Mouse (Mus musculus) activated CD4-positive, CD25-positive, alpha-beta regulatory T cell, adult 9 weeks (primary cell): ENCODE data around the gene Olfr622. TPM values are rescaled to one million over a fixed set of nuclear protein-coding genes. Genes with fewer than 3 reads are reported as not detected.

Source experiments
- polyA plus RNA-seq: library from polyadenylated mRNA; unstranded; fragments of 100-300 nt; shearing (Covaris generic); gene quantifications from one replicate; pipeline ENCODE4 v1.2.1, GENCODE M21; 2017

The Olfr622 gene
- polyA plus RNA-seq = not detected

DNA sequence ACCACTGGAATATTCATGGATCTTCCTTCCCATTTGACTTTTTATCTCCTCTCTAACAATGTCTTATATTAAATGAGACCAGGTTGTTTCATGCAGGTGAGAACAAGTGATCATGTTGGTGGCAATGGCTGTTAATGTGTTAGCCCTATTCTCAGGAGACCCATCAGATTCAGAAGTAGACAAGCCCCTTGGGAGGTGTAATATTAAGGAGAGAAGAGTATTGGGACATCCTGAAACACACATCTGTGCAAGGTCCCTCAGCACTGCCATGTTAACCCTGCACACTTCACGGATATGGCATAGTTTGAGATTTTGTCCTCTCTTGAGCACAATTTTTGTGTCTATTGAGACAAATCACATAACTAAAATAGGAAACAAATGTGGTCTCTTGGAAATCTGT is at the start of gene Olfr622:
Olfr622 (minus strand) TSS at position 101 of the 400 bp plus-strand sequence.

DNA sequence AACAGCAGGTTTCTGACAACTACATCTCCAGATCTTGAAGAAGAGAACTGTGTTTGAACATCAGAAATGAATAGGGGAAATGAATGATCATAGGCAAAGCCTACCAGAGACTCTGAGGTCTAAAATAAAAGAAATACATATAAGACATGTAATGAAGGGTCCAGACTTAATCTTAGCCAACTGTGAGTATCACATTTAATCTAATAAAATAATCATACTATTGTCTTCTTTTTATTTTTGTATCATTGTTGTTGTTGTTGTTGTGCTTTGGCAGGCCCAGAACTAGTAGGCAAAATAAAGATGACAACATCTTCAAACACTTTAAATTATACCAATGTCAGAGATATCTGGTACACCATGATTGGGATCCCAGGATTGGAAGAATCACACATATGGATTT is 39.9 kb upstream of the Olfr622 start, which contains the start of gene Olfr625-ps1:
Olfr625-ps1 (plus strand) TSS at position 301 of the 400 bp plus-strand sequence.

DNA sequence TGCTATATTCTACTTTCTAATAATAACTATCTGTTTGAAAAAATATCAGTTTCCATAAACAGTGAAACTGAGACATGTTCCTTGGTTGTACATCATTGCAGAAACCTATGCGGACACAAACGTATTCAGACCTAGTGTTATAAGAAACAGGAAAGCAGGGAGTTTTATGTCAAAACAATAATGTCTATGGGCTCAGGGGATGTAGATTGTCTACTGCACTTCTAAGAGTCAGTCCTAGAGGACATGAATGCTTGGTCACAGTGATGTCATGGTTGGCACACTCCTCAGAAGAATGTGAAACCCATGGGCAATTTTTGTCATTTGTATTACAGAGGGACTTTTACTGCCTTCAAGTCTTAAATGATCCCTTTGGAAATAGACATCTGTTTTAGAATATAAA is 28.6 kb upstream of the Olfr622 start, which contains the start of gene Olfr624:
Olfr624 (minus strand) TSS at position 101 of the 400 bp plus-strand sequence.

DNA sequence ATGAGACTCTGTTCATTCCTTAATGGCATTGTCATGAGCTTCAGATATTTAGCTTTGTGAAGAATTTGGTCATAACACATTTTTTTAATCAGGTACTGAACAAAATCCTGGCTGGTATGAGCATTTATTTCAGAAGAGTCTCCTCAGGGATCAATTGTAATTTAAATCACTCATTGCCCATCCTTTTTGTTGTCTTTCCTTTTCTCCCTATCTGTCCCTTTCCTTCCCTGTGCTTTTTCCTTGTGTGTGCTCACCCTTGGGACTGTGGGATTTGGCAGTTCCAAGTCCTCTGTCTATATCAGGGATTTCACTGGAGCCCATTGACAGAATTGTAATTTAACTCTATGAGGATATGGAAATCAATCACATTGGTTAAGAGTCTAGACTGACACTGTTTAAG is 21.1 kb upstream of the Olfr622 start, which contains the start of gene Olfr623:
Olfr623 (minus strand) TSS at position 101 of the 400 bp plus-strand sequence.

DNA sequence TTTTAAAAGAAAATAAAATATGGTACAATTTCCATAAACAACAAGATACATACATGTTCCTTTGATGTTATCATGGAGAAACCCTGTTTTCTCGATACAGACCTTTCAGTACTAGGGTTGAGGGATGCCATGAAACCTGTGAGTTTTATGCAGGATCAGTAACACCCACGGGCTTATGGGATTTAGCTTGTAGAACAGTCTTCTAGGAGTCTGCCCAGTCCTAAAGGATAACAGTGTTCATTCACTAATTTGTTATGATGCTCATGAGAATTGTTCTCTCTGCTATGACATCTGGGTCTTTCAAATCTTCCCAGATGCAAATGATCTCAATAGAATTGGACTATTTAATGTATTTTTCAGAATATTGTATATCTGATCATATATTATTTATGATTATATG is 30.1 kb downstream of the Olfr622 start, which contains the start of gene Olfr620:
Olfr620 (minus strand) TSS at position 101 of the 400 bp plus-strand sequence.

DNA sequence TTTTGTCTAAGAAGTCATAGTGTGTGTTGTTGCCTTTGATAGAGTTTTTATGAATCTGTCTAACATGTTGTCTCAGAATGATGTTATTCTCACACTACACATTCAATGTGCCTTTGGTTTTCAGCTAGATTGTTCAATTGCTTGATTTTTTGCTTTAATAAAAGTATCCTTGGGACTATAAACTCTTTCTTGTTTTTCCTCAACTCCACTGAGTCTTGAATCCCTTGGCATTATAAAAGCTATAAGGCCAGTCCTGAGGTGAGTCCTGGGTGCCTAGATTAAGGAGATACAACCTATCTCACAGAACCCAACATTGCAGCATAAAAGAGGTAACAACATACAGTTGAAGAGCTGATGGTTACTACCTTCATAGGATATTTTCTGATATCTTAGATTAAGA is 42.2 kb downstream of the Olfr622 start, which contains the start of gene Olfr619:
Olfr619 (plus strand) TSS at position 301 of the 400 bp plus-strand sequence.

DNA sequence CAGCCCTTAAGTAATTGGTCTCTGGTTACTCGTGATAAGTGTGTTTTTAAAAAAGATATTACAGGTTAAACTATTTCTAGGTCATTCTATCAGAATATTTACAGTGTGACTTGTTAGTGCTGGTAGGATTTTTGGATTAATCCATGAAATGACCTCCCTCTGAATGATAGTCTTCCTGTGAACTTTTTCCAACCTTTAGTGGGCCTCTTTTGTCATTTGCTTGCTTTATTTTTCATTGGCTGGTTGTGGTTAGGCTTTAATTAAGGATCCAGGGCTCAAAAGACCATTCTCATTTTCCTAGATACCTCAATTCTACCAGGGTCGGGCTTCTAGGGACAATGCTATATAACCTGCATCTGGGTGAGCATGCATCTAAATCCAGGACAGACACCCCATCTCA is 52.7 kb downstream of the Olfr622 start, which contains the start of gene Olfr618:
Olfr618 (plus strand) TSS at position 301 of the 400 bp plus-strand sequence.

Other genes starting within 250 kb of the Olfr622 start
- gene Usp17lc, start 227.6 kb downstream of the Olfr622 start, polyA plus RNA-seq = not detected
- gene Olfr605, start 197.3 kb downstream of the Olfr622 start, polyA plus RNA-seq = not detected
- gene Olfr606, start 193.7 kb downstream of the Olfr622 start, polyA plus RNA-seq = not detected
- 0.13 TPM for gene Olfr607, start 178.6 kb downstream of the Olfr622 start, polyA plus RNA-seq
- not detected for gene Olfr608, start 172.8 kb downstream of the Olfr622 start, polyA plus RNA-seq
- not detected for gene Olfr609, start 144.6 kb downstream of the Olfr622 start, polyA plus RNA-seq
- gene Olfr610, start 130.6 kb downstream of the Olfr622 start, polyA plus RNA-seq = not detected
- gene Olfr611, start 121.9 kb downstream of the Olfr622 start, polyA plus RNA-seq = not detected
- gene Olfr612, start 100.0 kb downstream of the Olfr622 start, polyA plus RNA-seq = not detected
- 0.05 TPM for gene Olfr613, start 94.6 kb downstream of the Olfr622 start, polyA plus RNA-seq
- gene Olfr615, start 86.6 kb downstream of the Olfr622 start, polyA plus RNA-seq = not detected
- gene Olfr616, start 73.6 kb downstream of the Olfr622 start, polyA plus RNA-seq = not detected
- not detected for gene Olfr617, start 69.6 kb downstream of the Olfr622 start, polyA plus RNA-seq
- gene Olfr618, start 52.6 kb downstream of the Olfr622 start, polyA plus RNA-seq = not detected
- not detected for gene Olfr619, start 42.1 kb downstream of the Olfr622 start, polyA plus RNA-seq
- not detected for gene Olfr620, start 30.2 kb downstream of the Olfr622 start, polyA plus RNA-seq
- gene Olfr623, start 21.0 kb upstream of the Olfr622 start, polyA plus RNA-seq = not detected
- gene Olfr624, start 28.5 kb upstream of the Olfr622 start, polyA plus RNA-seq = not detected
- gene Olfr625-ps1, start 40.0 kb upstream of the Olfr622 start, polyA plus RNA-seq = not detected
- gene Olfr243, start 72.0 kb upstream of the Olfr622 start, polyA plus RNA-seq = not detected
- not detected for gene Olfr628, start 87.7 kb upstream of the Olfr622 start, polyA plus RNA-seq
- not detected for gene Olfr629, start 102.2 kb upstream of the Olfr622 start, polyA plus RNA-seq
- gene Olfr630, start 114.6 kb upstream of the Olfr622 start, polyA plus RNA-seq = not detected
- gene Olfr69, start 128.9 kb upstream of the Olfr622 start, polyA plus RNA-seq = not detected
- not detected for gene Olfr68, start 137.0 kb upstream of the Olfr622 start, polyA plus RNA-seq
- gene Olfr67, start 149.1 kb upstream of the Olfr622 start, polyA plus RNA-seq = not detected
- 106 TPM for gene Hbb-bt, start 171.3 kb upstream of the Olfr622 start, polyA plus RNA-seq
- gene Hbb-bs, start 185.4 kb upstream of the Olfr622 start, polyA plus RNA-seq = 546 TPM
- not detected for gene Hbb-bh2, start 197.8 kb upstream of the Olfr622 start, polyA plus RNA-seq
- not detected for gene Hbb-bh1, start 200.5 kb upstream of the Olfr622 start, polyA plus RNA-seq
- gene Hbb-y, start 210.5 kb upstream of the Olfr622 start, polyA plus RNA-seq = not detected
- gene Olfr66, start 243.6 kb upstream of the Olfr622 start, polyA plus RNA-seq = not detected